Mouse (Mus musculus) c-Kit-positive CD71-positive TER-119-positive erythroid progenitor cells, embryonic 14.5 days (primary cell): ENCODE measurements around the gene Zfp974.
"Not testable (repeated sequence)": the region's sequence is repeated elsewhere in the genome, so short reads cannot be mapped to it uniquely, and the experiment has no call there.

Experiments
- DNase-seq: peaks from one replicate; pipeline ENCODE4 v3.0.0-alpha.2; 2013; ENCODE audit warnings: low spot score

Zfp974 gene

GRCm38 (mm10) chr7:27928818-27929695, at the start of gene Zfp974:
Gene Zfp974, minus strand, starts transcription at chr7:27929460.
- peak; percentile 41 for DNase-seq

GRCm38 (mm10) chr7:27949451-27949850, 20.2 kb upstream of the Zfp974 start:
- DNase-seq = not testable (repeated sequence)

GRCm38 (mm10) chr7:27941869-27942268, 12.6 kb upstream of the Zfp974 start:
- DNase-seq = peak; percentile 15

GRCm38 (mm10) chr7:27933800-27934158, 4.5 kb upstream of the Zfp974 start:
- DNase-seq = not testable (repeated sequence)

- peak; percentile 14 for DNase-seq
Measured at GRCm38 (mm10) chr7:27933050-27933799, 4.0 kb upstream of the Zfp974 start.

- DNase-seq = not testable (repeated sequence)
Measured at GRCm38 (mm10) chr7:27927041-27927440, 2.2 kb downstream of the Zfp974 start.

GRCm38 (mm10) chr7:27910952-27911351, 18.3 kb downstream of the Zfp974 start:
- not testable (repeated sequence) for DNase-seq

GRCm38 (mm10) chr7:27905061-27905848, 24.0 kb downstream of the Zfp974 start:
- DNase-seq = no peak

- no peak for DNase-seq
Measured at GRCm38 (mm10) chr7:27900601-27901000, 28.7 kb downstream of the Zfp974 start.

- DNase-seq = no peak
Measured at GRCm38 (mm10) chr7:27881721-27882120, 47.5 kb downstream of the Zfp974 start.

GRCm38 (mm10) chr7:27862578-27862977, 66.7 kb downstream of the Zfp974 start:
- DNase-seq = not testable (repeated sequence)

GRCm38 (mm10) chr7:27860396-27861235, 68.6 kb downstream of the Zfp974 start:
- peak; percentile 61 for DNase-seq

- DNase-seq = peak; percentile 51
Measured at GRCm38 (mm10) chr7:27859301-27860251, 69.7 kb downstream of the Zfp974 start.
